Mouse (Mus musculus): ENCODE measurements around the gene Lrp3. TPM values are rescaled to one million over a fixed set of nuclear protein-coding genes. Genes with fewer than 3 reads are reported as not detected.

Lrp3 gene
- total RNA-seq (2023), result not detected

GRCm38 (mm10) chr7:35215225-35215624, at the start of gene Lrp3:
Lrp3 (minus strand) TSS chr7:35215498.

GRCm38 (mm10) chr7:35185889-35186569, 29.3 kb downstream of the Lrp3 start, which contains the start of gene Slc7a10:
Slc7a10 (plus strand) TSS chr7:35186385.

Other genes starting within 250 kb of the Lrp3 start
- 10 to 100 TPM; 31.4 to 31.6 TPM for gene Cebpg, start 158.9 kb downstream of the Lrp3 start, total RNA-seq (2023)
- 1 to 10 TPM; 1.5 to 2.1 TPM for gene Cebpa, start 96.2 kb downstream of the Lrp3 start, total RNA-seq (2023)
- gene Slc7a10, start 29.1 kb downstream of the Lrp3 start, total RNA-seq (2023), result 1 to 10 TPM in 1 of 2 experiments, not detected in 1; 2.0 TPM
- gene Gpatch1, start 102.9 kb upstream of the Lrp3 start, total RNA-seq (2023), result 10 to 100 TPM; 15.5 to 16.5 TPM
- not detected for gene Rhpn2, start 118.7 kb upstream of the Lrp3 start, total RNA-seq (2023)
- 10 to 100 TPM in 1 of 2 experiments, 1 to 10 TPM in 1; 9.2 to 11.8 TPM for gene Faap24, start 181.3 kb upstream of the Lrp3 start, total RNA-seq (2023)
- gene Cep89, start 181.5 kb upstream of the Lrp3 start, total RNA-seq (2023), result 10 to 100 TPM; 10.4 to 13.3 TPM
- not detected for gene Slc7a9, start 233.3 kb upstream of the Lrp3 start, total RNA-seq (2023)